Mouse (Mus musculus) megakaryocyte-erythroid progenitor cell, adult 5-6 weeks (primary cell): ENCODE results near the gene Rprd1b. TPM values are rescaled to one million over a fixed set of nuclear protein-coding genes. Genes with fewer than 3 reads are reported as not detected.

Experiments used
- ATAC-seq: replicated peaks from 2 replicates; pipeline ENCODE4 v1.8.0; 2016; ENCODE audit warnings: mild to moderate bottlenecking, inconsistent platforms; ENCODE audit not compliant: severe bottlenecking, poor library complexity, low FRiP score, low TSS enrichment
- total RNA-seq, 2 experiments: library from RNA; stranded (forward) in 1 of 2; stranded (reverse) in 1 of 2; fragments of 200-1000, 215-1000 nt in 1 of 2; fragments of >200 nt in 1 of 2; fragmentation: Nextera tagmentation in 1 of 2; gene quantifications; 2 replicates each; pipeline ENCODE4 v1.2.3; 2014 to 2017

The Rprd1b gene
- total RNA-seq, 2 experiments from 2014 or later: 21.6 to 41.1 TPM

DNA sequence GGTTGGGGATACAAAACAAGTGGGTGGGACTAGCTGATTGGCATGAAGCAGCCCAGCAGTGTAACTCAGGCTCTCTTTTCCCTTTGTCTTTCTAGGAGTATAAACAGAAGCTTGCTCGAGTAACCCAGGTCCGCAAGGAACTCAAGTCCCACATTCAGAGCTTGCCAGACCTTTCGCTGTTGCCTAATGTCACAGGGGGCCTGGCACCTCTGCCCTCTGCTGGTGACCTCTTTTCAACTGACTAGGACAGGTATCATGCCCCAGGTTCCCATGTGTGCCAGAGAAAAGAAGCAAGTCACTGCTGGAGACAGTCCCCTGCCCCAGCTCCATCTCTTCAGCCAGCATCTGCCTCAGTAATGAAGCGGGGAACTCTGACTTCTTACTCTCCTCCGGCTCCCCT is 46.5 kb downstream of the Rprd1b start:
- no peak for ATAC-seq

DNA sequence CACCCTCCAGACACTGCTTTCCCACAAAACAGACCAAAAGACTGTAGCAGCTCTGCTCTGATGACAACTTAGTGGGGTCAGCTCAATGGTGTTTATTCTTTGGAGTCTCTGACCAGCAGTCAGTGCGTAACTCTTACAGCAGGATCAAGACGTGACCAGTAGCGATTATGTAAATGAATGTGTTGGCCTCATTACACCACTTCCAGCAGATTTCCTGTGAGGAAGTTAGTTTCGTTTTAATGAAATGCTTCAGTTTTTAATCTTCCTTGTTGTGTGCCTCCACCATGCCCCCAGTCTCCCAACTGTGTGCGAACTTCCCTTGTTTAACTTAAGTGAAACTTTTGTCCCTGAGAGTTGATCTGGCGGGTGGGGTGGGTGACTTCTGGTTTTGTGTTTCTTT is 48.4 kb downstream of the Rprd1b start:
- ATAC-seq: no peak

DNA sequence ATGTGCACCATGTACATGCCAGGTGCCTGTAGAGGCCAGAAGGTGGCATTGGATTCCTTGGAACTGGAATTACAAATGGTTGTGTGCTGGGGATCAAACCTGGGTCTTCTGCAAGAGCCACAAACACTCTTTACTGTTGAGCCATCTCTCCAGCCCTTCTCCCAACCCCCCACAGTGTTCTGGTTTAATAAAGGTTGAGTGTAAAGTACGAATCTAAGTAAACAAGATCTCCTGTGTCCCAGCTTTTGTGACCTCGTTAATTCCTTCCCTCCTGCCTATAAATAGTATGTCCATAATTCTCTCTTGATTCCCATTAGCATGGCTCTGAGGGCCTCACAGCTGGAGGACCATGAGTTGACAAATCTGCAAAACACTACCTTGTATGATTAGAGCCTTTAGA is 49.7 kb downstream of the Rprd1b start:
- ATAC-seq: no peak

DNA sequence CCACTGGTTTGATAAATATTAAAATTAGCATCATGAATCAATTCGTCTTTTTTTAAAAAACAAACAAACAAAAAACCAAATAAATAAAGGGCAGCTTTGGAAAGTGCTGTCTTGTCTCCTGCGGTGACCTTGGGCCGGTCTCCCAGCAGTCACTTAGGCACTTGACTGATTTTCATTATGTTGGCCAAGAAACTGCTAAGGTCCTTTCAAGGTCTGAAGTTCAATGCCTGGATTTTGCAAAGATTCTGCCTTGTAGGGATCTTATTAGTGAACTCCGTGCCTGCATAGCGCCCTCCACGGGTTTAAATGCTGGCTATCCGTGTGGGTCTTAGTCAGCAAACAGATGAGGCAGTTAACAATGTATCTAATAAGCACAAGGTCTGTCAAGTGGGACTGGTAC is 50.7 kb downstream of the Rprd1b start:
- no peak for ATAC-seq

DNA sequence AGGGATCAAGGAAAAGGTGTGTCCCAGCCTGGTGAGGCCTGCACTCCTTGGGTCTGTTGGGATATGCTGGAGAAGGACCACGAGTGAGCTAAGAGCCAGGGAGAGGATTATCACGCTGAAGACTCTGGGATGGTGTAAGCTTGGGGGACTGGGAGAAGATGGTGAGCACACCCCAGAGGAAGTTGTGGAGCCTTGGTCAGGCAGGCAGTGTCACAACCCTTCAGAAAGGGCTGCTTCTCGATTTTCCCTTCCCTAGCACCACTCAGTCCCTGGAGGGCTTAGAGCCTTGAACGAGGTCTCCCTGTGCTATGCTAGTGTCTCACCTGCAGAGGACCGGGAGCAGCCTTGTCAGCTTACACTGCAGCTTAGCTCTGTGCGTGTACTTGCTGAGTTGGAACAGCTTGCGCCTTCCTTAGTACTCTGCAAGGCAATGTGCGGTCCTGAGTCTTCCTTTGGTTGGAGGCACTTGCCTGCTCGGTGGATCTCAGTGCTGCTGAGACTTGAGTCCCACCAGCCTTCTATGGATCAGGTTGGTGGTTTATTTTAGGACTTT is 51.6 kb downstream of the Rprd1b start:
- peak; percentile 38; the same call in 1 of the 2 replicates for ATAC-seq

DNA sequence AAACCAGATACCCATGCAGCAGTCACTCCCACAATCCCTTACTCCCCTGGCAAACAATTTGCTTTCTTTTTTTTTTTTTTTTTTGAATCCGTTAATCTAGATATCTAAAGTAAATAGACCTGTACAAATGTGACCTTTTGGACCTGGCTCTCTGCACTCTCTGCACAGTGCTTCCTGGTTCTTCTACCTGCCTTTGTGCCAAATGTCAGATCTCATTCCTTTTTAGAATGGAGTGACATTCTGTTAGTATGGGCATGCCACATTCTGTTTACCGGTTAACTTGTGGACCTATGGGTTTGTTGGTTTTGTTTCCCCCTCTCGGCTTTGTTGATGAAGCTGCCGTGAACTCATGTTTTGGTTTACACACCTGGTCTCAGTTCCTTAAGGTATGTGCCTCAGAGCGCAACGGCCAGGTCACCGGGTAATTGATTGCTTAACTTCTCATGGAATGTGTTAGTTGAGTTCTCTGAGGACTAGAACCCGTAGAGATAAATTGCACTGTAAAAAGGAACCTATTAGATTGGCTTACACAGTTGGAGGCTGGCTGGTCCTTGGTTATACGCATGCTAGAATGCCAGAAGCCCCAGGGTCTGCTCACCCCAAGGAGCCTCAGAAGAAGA is 52.4 kb downstream of the Rprd1b start:
- no peak for ATAC-seq

DNA sequence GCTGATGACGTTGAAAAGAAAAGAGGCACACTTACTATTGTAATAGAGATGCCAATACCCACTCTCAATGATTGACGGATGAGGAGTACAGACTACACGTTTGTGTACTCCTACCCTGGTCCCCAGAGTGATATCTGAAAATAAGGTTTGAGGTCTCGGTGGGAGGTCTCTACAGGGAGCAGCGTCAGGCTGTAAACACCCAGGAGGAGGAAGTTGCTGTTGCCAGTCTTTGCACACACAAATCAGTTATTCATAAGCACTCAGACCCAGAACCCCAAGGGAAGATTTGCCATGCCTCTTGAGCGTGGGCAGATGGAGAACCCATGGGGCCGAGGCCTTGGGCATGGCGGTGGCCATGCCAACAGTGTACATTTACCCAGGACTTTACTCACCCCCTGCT is 56.2 kb downstream of the Rprd1b start:
- ATAC-seq: no peak

DNA sequence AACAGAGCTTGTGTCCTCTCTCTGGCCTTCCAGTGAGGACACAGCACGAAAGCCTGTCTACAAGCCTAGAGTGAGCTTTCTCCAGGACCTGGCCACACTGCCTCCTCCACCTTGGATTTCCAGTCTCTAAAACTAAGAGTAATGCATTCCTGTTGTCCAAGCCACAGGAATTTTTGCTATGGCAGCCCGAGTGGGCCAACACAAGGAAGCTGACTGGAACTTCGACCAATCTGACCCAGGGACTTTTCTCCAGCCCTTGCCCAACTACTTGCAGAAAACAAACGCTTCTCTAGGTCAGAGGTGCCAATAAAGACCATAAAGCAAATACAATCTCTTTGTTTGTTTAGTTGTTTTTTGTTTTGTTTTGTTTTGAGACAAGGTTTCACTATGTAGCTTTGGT is 61.8 kb downstream of the Rprd1b start:
- ATAC-seq: no peak

DNA sequence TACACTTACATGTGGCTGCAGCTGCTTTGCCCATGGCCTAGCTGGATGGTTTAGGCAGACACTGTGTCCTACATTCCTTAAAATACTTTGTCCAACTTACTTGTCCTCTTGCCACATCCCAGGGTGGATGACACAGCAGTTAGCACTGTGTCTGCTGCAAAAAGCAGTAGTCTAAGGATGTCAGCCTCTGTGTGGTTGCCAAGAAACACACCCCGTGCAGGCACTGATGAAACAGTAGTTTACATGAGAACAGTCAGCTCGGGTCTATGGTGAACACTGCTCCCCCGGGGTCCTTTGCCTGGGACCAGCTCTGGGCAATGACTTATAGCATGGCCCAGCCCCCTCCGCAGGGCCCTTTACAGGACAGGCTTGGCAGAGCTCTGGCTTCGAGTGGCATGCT is 65.0 kb downstream of the Rprd1b start:
- ATAC-seq: no peak

DNA sequence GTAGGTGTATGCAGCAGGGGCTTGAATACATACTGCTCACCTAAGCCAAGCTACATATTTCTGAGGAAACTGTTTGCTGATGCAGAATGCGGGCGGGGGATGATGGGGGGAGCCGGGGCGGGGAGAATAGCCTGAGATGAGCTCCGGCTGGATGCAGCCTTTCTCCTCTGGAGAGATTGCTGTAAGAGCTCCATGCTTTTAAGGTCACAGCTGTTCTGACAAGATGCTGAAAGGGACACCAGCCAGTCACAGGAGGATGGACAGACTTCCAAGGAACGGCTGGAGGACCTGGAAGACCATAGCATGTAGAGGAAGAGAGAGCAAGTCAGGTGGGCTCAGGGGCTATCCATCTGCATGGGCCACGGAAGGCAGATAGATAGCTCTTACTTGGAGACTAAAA is 66.0 kb downstream of the Rprd1b start:
- ATAC-seq: no peak

DNA sequence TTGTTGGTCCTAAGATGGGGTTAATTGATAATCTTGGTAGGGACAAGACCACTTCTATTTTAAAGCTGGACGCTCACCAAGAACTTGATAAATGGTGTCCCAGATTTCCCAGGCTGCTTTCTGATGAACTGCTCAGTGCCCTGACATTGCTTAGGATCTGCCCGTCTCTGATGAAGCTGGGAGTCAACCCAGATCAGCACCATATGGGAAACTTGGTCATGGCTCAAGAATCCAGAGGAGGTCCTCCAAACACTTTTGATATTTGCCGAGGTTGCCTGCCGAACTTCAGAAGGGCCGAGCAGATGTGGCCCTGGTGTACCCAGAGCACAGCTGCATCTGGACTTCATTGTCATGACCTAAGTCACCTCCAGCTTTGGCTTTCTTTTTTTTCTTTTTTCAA is 66.5 kb downstream of the Rprd1b start:
- no peak for ATAC-seq

DNA sequence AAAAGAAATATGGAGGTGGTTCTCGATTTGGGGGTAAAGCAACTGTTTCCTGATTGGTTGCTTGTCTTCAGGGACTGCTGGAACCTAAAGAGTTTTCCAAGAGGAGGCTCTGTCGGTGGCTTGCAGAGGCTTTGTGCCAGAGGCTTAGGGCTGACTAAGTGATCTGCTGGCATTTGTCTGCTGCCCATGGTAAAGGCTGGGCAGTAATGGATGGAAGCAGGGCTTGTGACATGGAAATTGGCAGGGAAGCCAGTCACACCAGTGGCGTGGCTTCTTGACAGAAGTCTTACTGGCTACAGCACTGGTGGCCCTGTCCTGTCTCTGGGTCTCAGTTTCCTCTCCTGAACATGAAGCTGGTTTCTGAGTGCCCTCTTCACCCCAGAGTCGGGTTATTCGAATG is 68.8 kb downstream of the Rprd1b start:
- no peak for ATAC-seq

DNA sequence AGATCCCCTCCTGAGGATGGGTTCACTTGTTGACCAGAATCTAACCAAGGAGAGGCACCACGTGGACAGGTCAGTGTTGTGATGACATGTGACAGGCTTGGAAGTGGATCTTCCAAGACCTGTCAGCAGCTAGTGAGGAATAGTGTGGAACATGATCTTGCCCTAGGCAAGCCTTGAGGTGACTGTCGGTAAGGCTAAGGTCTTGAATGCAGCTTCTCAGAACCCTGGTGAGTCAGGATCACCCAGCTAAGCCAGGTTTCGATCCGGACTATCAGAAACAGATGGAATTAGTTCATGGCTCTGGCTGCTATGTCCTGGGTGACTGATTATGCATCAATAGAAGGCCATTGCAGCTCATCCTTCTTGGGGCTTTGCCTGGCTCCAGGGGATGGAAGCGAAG is 70.4 kb downstream of the Rprd1b start:
- no peak for ATAC-seq

DNA sequence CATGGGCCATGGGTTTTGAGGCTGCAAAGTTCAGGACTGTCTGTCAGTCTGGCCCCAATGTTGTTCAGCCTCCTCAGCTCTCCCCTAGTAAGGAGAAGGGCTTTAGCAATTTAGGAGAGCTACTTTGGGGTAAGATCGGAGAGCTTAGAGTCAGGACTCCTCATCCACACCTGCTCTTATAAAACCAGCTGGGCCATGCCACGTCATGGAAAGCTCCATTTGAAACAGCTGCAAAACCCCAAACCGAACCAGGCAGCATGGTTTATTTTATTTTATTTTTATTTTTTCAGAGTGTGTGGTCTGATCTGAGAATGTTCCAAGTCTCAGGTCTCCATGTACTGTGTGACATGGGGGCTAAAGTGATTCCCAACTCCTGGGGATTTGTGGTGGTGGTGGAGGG is 71.2 kb downstream of the Rprd1b start:
- no peak for ATAC-seq

DNA sequence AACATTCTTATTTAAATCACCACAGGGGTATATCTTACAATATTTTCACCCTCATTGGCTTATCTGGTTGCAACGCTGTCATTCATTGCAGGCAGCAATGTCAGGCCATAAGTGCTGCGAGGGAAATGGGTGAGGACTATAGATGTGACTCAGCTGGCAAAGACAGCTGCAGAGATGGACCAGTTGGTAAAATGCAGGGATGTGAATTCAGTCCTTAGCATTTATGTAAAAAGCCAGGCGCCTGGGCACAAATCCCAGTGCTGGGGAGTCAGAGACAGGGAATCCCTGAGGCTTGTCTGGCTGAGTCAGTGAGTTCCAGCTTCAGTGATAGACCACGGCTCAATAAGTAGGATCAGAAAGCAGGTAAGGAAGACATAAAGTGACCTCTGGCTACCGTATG is 73.5 kb downstream of the Rprd1b start:
- no peak for ATAC-seq

DNA sequence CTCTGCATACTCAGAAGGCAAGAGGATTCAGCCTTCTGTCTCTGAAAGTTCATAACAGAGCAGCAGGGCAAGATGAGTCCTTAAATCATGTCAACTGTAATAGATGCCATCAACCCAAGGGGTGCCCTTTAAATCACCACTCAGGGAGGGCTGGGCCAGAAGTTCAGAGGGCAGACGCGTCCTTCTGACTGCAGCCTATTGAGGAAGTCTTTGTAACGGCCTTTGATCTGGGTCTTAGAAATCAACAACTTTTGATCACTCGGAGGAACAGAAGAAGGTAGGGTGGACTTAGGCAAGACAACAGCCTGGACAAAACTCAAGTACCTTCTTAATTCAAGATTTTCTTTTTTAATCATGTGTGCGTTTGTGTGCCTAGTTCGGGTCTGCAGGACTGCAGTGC is 76.7 kb downstream of the Rprd1b start:
- no peak for ATAC-seq

DNA sequence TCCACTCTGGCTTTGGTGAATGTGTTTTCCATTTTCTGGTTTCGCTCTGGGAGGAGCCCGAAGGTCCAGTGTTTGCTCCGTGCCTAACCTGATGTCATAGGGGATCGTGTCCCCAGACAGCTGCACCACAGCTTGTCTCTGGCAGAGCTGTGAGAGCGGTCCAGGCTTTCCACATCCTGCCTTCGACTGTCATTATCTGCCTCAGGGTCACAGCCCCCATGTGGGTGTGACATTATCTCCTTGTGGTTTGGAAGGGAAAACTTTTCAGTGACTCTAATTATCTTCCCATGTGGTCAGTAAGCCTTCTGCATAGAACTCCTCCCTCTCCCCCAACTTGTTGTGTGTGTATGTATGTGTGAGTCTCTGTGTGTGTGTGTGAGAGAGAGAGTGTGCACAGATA is 77.3 kb downstream of the Rprd1b start:
- ATAC-seq: peak; percentile 55

DNA sequence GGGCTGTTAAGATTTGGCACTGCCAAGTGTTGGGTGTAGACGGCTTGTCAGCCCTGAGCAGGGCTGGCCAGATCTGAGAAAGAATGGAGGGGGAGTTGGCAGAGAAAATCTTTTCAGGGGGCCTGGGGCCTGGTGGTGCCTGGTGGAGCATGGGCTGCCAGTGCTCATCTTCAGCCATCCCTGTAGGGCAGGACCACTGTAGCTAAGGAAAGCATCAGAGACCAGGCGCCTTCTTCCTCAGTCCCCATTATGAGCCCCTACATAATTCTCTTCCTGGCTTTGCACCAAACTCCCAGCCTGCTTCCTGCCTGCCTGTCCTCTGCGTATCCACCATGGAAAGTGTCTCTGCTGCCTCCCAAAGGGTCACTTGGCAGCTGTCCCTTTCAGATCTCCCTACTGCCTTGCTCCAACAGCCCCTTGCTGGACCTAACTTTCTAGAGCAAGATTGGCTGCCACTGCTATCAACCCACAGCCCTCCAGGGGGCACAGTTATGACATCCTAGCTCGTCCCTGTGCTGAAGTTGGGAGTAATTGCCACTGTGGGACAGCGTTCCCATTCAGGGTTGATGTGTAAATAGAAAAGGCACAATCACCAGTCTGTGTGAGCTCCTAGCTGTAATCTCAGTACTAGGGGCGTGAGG is 78.8 kb downstream of the Rprd1b start:
- ATAC-seq: peak; percentile 75

DNA sequence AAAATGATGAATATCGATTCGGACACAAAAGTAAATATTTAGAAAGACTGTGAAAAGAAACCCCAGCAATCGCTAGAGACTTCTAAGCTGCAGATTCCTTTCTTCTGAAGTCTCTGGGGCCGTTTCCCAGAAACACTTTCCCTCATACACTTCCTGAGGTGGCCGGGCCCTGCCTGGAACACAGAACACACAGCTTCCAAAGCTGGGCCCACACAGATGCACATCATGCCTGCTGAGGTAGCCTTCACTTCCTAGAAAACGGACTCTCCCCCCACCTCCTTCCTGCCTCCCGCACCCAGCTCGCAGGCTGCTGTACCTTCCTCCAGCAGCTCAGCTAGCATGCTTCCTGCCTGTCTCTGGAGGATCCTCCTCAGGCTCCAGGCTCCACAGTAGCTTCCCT is 81.2 kb downstream of the Rprd1b start:
- no peak for ATAC-seq

DNA sequence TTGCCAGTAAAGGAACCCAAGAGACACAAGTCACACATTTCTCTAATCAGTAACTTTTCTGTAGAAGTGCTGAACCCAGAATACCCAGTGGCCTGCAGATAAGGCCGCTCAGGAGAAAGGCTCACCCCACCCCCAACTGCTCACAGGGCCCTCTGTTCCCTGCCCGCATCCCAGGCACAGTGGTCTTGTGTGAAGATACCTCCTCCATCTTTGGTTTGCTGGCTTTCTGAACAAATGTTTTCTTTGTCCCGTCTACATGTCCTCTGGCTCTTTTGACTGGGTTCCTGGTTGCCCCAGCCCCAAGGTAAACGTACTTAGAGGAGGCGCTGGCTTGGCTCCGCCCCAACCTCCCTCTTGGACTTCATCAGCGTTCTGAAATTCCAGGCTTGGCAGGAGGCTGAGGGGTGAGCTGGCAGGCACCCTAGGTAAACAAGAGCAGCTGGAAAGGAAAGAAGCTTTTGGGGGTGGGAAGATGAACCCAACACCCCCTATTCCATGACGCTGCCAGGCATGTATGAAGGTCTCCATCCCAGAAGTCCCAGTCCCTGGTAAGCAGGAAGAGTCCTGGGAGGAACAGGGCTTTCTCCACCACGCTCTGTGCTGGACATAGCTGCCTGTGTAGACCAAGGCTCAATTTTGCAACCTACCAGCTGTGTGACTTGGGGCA is 85.4 kb downstream of the Rprd1b start:
- ATAC-seq: peak; percentile 76

DNA sequence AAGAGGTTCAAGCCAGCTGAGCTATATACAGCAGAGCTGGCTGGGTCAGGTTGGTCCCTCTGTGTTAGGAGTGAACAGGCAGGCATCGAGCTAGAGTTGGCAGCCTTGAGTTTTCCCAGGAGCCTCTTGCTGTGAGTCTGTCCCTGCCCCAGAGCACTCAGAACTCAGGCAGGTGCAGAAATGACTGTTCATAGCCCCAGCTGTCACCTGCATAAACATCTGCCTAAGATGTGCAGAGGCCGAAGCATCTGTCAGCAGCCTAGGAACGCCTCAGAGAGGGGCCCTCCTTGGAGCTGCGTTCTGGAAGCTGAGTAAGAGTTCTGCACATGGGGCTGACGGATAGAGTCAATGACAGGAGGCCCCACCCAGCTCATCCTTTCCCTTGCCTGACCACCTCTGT is 86.6 kb downstream of the Rprd1b start:
- ATAC-seq: no peak
